Mouse (Mus musculus): ENCODE data around the gene Paqr8.

Paqr8 gene

DNA sequence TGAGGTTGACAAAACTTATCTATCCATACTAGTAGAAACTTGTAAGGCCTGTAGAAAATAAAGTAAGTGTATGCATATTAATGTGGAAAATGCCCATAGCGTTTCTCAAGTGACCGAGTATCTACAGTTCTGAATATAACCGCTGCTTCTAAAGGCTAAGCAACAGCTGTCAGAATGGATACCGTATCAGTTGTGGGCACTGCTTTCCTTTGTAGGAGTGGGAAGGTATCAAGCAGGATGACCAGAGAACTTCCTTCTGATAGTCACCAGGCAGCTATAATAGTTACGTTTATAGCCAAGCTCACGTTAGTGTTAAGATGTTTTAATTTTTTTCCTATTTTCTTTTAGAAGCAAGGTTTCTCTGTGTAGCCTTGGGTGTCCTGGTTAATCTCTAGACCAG is 83.0 kb downstream of the Paqr8 start:
- no peak for DNase-seq (ENCODE audit: low spot score in 2 of 2)

GRCm38 (mm10) chr1:20974341-20975135 is 84.1 kb downstream of the Paqr8 start:
- no peak for DNase-seq (ENCODE audit: low spot score in 2 of 2)

DNA sequence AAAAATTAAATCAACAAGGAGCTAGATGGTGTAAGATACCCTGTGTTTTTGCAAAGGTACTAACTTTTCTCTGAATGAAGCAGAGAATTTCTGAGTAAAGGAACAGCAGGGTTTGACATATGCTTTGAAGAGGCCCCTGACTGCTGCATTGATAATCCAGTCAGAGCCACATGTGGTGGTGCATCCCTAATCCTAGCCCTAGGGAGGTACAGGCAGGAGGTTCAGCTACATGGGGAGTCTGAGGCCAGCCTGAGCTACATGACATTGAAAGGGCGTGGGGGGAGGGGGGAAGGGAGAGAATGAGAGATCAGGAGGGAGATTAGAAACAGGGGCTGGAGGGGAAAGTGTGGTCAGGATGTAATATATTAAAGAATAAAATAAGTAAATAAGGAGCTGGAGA is 90.1 kb downstream of the Paqr8 start:
- DNase-seq (ENCODE audit: low spot score in 2 of 2), result no peak

GRCm38 (mm10) chr1:20981764-20982163 is 91.4 kb downstream of the Paqr8 start:
- no peak for DNase-seq (ENCODE audit: low spot score in 2 of 2)

DNA sequence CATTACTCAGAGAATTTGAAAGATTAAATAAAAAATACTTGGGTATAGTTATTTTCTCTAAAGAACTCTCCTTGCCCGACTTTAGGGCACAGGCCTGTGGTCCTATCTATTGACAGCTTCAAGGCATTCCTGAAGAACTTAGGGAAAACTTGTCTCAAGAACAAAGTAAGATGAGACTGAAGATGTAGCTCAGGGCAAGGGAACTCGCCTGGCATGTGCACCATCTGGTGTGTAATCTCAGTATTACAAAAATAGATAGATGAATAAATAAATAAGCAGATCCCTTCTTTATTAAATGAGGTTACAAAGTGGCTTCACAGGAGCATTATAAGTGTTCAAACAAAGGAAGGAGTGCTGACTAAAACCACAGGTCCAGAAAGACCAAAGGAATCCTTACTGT is 93.7 kb downstream of the Paqr8 start:
- DNase-seq (ENCODE audit: low spot score in 2 of 2), result no peak

GRCm38 (mm10) chr1:20984582-20984981 is 94.2 kb downstream of the Paqr8 start:
- no peak for DNase-seq (ENCODE audit: low spot score in 2 of 2)

- no peak for DNase-seq (ENCODE audit: low spot score in 2 of 2)
These were observed 96.1 kb downstream of the Paqr8 start for GRCm38 (mm10) chr1:20986378-20987056.

Data from frontal cortex, postnatal 25 days (tissue).